Mouse (Mus musculus) liver, embryonic 14.5 days (tissue): ENCODE measurements around the gene Apod. TPM values are rescaled to one million over a fixed set of nuclear protein-coding genes. Genes with fewer than 3 reads are reported as not detected.
"Not testable (repeated sequence)": the region's sequence is repeated elsewhere in the genome, so short reads cannot be mapped to it uniquely, and the experiment has no call there.

Source experiments
- ATAC-seq: fragments of 200-750 bp; cut with Nextera tagmentation; 2 replicates; pipeline ENCODE4 v1.8.0; 2017; ENCODE audit warnings: moderate number of reproducible peaks, mild to moderate bottlenecking, moderate library complexity; ENCODE audit not compliant: insufficient read depth
- DNase-seq, 3 experiments: peaks; one replicate each; pipeline ENCODE4 v3.0.0-alpha.2; 2012 to 2013; ENCODE audit warnings: low read depth in 3 of 3, low spot score in 3 of 3
- H3K27ac ChIP-seq: fragments of 300-500 bp; sonication (generic); 2 replicates; pipeline ENCODE4 v1.5.1; 2014; ENCODE audit warnings: moderate library complexity, mild to moderate bottlenecking, control low read depth, inconsistent platforms
- H3K27me3 ChIP-seq: fragments of 300-500 bp; sonication (generic); 2 replicates; pipeline ENCODE4 v1.6.1; 2014; ENCODE audit warnings: mild to moderate bottlenecking, low read length, moderate library complexity; ENCODE audit not compliant: control insufficient read depth, insufficient read depth
- H3K36me3 ChIP-seq: fragments of 300-500 bp; sonication (generic); replicated peaks from 2 replicates; pipeline ENCODE4 v1.6.1; 2014; ENCODE audit warnings: low read depth; ENCODE audit not compliant: control insufficient read depth, insufficient read depth
- H3K4me1 ChIP-seq, 2 experiments: fragments of 200-500 bp in 1 of 2; fragments of 300-500 bp in 1 of 2; sonication (generic) in 1 of 2; replicated peaks; 2 replicates each; pipeline ENCODE4 v1.6.1; 2012 to 2014; ENCODE audit warnings: antibody characterized with exemption in 1 of 2, inconsistent platforms in 1 of 2, low read length in 1 of 2; ENCODE audit not compliant: control insufficient read depth in 2 of 2, insufficient read depth in 2 of 2
- H3K4me2 ChIP-seq: fragments of 300-500 bp; sonication (generic); 2 replicates; pipeline ENCODE4 v1.6.1; 2014; ENCODE audit warnings: low read depth, mild to moderate bottlenecking, control low read depth, moderate library complexity
- H3K4me3 ChIP-seq, 2 experiments: fragments of 200-500 bp in 1 of 2; fragments of 300-500 bp in 1 of 2; sonication (generic) in 1 of 2; 2 replicates each; pipeline ENCODE4 v1.5.1; 2012 to 2014; ENCODE audit warnings: low read depth in 2 of 2, low read length in 2 of 2, mild to moderate bottlenecking in 2 of 2, control low read depth in 1 of 2, inconsistent platforms in 1 of 2, moderate library complexity in 1 of 2; ENCODE audit not compliant: insufficient read depth in 1 of 2
- H3K9ac ChIP-seq: fragments of 300-500 bp; sonication (generic); replicated peaks from 2 replicates; pipeline ENCODE4 v1.6.1; 2014; ENCODE audit warnings: mild to moderate bottlenecking, control low read depth, moderate library complexity
- H3K9me3 ChIP-seq: fragments of 300-500 bp; sonication (generic); 2 replicates; pipeline ENCODE4 v1.6.1; 2016; ENCODE audit warnings: low read length, mixed read lengths; ENCODE audit not compliant: control insufficient read depth
- CTCF ChIP-seq: IDR thresholded peaks from 2 replicates; pipeline ENCODE4 v1.5.1; 2016; ENCODE audit warnings: antibody characterized with exemption, low read depth, control low read depth
- EP300 ChIP-seq: IDR thresholded peaks from 2 replicates; pipeline ENCODE4 v1.6.1; 2016; ENCODE audit warnings: antibody characterized with exemption, low read depth
- WGBS: fragments of 180-500 bp; shearing (Covaris S2); extraction: QIAGEN DNeasy Blood & Tissue Kit; methylation state at CpG from one replicate; pipeline ENCODE4 v1.1.7; 2014; ENCODE audit not compliant: insufficient replicate concordance; 5-methylcytosine and 5-hydroxymethylcytosine counted together
- polyA plus RNA-seq, 2 experiments: library from polyadenylated mRNA; depleted of rRNA in 1 of 2; stranded (reverse) in 1 of 2; unstranded in 1 of 2; fragments of >200 nt; fragmentation: Nextera tagmentation in 1 of 2; extraction: Ambion mirVana in 1 of 2; gene quantifications; 2 replicates each; pipeline versions ENCODE4 v1.2.1 to v1.2.3; 2012 to 2014

Gene Apod
- polyA plus RNA-seq, 2 experiments, result 0.11 TPM; not detected in 1

DNA sequence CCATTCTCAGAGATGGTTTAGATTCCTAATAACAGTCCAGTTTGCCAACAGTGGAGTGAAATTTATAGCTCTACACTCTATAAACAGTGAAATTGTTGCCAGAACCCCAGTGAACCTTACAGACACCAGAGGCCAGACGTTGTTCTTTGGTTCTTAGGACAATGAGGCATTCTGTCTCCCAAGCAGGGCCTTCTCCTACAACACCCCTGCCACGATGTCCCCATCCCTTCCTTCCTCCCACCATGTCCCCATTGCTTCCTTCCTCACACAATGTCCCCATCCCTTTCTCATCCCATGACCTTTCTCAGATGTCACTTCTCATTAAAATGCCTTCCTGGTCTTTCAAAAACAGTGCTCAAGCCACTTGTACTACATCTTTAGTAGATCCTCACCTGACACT, 3.8 kb upstream of the Apod start:
- H3K36me3 ChIP-seq, result no peaks in the 10 kb centered on the region

DNA sequence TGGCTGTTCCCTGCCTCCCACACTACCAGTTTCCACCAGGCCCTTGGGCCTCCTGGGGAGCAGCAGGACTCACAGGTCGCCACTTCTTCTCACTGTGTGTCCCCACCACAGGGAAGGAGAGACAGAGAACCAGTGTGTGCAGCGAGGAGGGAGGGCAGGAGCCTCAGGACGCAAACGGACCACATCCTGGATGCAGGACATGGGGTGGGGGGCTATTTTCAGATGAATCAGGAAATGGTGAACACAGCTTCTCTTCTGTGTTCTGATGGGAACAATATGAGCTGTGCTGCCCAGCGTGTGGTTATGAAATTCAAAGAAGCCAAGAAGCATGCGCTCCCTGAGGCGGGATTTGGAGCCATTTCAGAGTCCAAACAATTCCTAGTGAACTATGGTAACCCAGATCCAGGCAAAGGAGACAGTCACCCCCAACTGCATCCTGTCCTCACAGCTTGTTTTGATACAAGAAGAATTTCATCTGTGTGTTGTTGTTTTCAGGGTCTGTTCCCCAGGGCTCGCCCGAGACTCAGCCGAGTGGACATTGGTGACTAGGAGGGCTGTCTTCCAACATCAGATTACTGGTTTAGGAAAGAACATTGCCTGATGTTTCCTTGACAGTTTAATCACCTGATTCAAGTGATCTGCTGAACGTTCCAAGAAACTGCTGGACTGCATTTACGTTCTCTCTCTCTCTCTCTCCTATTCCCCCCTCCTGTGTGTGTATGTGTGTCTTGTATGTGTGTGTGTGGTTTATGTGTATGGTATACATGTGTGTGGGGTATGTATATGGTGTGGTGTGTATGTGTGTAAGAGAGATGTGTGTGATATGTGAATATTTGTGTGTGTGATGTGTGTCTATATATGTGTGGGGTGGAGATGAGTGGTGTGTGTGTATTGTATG, 1.9 kb upstream of the Apod start:
- H3K4me3 ChIP-seq, DNase-seq, H3K4me2 ChIP-seq, H3K9ac ChIP-seq, H3K27ac ChIP-seq, H3K36me3 ChIP-seq, ATAC-seq, H3K27me3 ChIP-seq, H3K9me3 ChIP-seq, H3K4me1 ChIP-seq: not testable (repeated sequence)
- 46% methylated on average over 12 of the region's 12 CpGs for WGBS

More for the DNA sequence above, 3.8 kb upstream of the Apod start:
- Histone ChIP-seq H3K27me3 (no peaks in the 10 kb centered on the region), H3K4me3 (no peak overlapping the region), H3K4me2 (no peak overlapping the region), H3K9me3 (no peaks in the 10 kb centered on the region), H3K9ac (no peak overlapping the region), H3K4me1 (no peaks in the 10 kb centered on the region), H3K27ac (no peak overlapping the region)
- 23% methylated on average over 2 of the region's 2 CpGs for WGBS
- TF ChIP-seq EP300, result no peak
- no peak for TF ChIP-seq CTCF
- DNase-seq (no peak), ATAC-seq (no peak)

DNA sequence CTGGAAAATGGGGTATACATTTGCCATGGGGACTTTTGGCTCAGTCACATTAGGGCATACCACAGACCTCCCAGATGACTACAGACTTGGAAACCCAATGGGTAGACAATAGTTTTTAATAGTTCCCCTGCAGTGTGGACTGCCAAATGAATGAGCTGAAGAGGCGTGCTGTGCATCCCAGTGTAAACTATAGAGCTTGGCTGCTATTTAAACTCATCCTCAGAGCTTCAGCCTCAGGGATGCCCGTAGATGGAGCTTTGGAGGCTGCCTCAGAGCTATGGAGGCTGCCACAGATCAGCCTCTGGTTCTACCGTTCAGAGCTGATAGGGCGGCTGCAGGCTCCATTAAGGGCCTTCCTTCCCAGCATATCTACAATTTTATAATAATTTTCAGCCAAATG, 686 bp upstream of the Apod start:
- Histone ChIP-seq H3K9me3 (no peaks in the 10 kb centered on the region), H3K9ac (no peak overlapping the region), H3K27ac (no peak overlapping the region), H3K4me3 (no peak overlapping the region), H3K27me3 (no peaks in the 10 kb centered on the region), H3K4me1 (no peaks in the 10 kb centered on the region), H3K36me3 (no peaks in the 10 kb centered on the region), H3K4me2 (no peak overlapping the region)
- no peak for ATAC-seq
- TF ChIP-seq CTCF (no peak), EP300 (no peak)
- 65% methylated on average over 4 of the region's 4 CpGs for WGBS
- no peak for DNase-seq

DNA sequence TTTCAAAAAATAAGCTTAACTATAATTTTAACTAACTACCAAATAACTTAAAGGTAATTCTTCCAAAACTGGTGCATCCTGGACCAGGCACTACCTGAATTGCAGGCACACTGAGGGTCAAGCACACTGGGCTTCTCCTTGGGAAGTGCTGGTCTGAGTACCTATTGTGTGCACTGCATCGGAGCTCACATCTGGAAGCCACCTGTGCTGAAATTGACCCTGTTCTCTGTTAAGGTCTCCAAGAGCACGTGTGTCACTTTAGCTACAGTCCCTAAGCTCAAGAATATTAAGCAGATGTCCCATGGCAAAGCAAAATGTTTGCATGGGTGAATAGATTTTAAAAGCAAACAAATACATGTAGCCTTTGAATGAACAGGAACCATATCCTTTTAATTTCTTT, 997 bp downstream of the Apod start:
- no peak for TF ChIP-seq EP300
- TF ChIP-seq CTCF, result no peak

DNA sequence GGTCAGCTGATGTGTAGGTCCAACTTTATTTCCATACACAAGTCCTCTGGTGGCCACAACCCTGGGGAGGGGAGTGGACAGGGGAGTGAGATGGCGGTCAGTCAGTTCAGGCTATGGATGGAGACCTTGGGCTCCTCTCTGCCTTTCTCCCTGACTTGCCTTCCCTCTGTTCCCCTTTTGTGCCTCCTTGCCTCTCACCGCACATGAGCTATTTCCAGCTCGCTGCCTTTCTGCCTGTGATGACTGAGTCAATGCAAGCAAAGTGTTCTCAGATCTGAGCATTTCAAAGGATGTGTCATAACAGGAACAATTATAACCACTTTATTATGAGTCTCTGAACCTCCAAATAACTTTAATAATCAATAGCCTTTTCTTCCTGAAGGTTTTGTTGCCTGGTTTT, 2.3 kb downstream of the Apod start:
- 53% methylated on average over 3 of the region's 3 CpGs for WGBS
- ATAC-seq (no peak), DNase-seq (no peak)
- H3K4me1 ChIP-seq, result no peaks in the 10 kb centered on the region
- no peak overlapping the region for H3K4me3 ChIP-seq
- no peaks in the 10 kb centered on the region for H3K36me3 ChIP-seq
- TF ChIP-seq EP300, result no peak
- no peak for TF ChIP-seq CTCF
- no peaks in the 10 kb centered on the region for H3K9me3 ChIP-seq
- H3K27me3 ChIP-seq, result no peaks in the 10 kb centered on the region
- H3K27ac ChIP-seq, result no peak overlapping the region
- no peak overlapping the region for H3K4me2 ChIP-seq
- no peak overlapping the region for H3K9ac ChIP-seq

More for the DNA sequence above, 997 bp downstream of the Apod start:
- WGBS, result 55% methylated on average over 2 of the region's 2 CpGs
- DNase-seq, result no peak
- Histone ChIP-seq H3K9me3 (no peaks in the 10 kb centered on the region), H3K36me3 (no peaks in the 10 kb centered on the region), H3K4me1 (no peaks in the 10 kb centered on the region), H3K9ac (no peak overlapping the region), H3K27ac (no peak overlapping the region), H3K4me2 (no peak overlapping the region), H3K4me3 (no peak overlapping the region), H3K27me3 (no peaks in the 10 kb centered on the region)
- no peak for ATAC-seq
